Mouse (Mus musculus): ENCODE results near the gene Rps6kl1.
A peak's percentile ranks its signal among the peaks of the same experiment; 100 is the strongest.

Gene Rps6kl1

GRCm38 (mm10) chr12:85181475-85182344 lies 30.6 kb upstream of the Rps6kl1 start:
- no peak overlapping the region for H3K4me3 ChIP-seq (replicated peaks; ENCODE audit: low read length)
- H3K27me3 ChIP-seq (ENCODE audit: insufficient read depth, low read length) = peaks cover 91% of the 10 kb centered on the region
- H3K4me1 ChIP-seq (replicated peaks; ENCODE audit: low read depth, low read length) = peaks cover 20% of the 10 kb centered on the region
- H3K9me3 ChIP-seq (ENCODE audit: low read length) = no peaks in the 10 kb centered on the region; the same call in 1 of the 2 replicates
- TF ChIP-seq POU5F1 (IDR thresholded peaks at IDR 0.05; ENCODE audit: borderline replicate concordance, low read length) (no peak), NANOG (IDR thresholded peaks at IDR 0.05; ENCODE audit: borderline replicate concordance, low read length) (no peak), CTCF (conservative IDR thresholded peaks at IDR 0.05; ENCODE audit: low read length) (no peak)
- no peaks in the 10 kb centered on the region for H3K36me3 ChIP-seq (ENCODE audit: insufficient read depth, low read length)

- Histone ChIP-seq H3K4me3 (replicated peaks; ENCODE audit: low read length) (no peak overlapping the region), H3K27me3 (ENCODE audit: insufficient read depth, low read length) (peaks cover 95% of the 10 kb centered on the region), H3K9me3 (ENCODE audit: low read length) (no peaks in the 10 kb centered on the region), H3K36me3 (ENCODE audit: insufficient read depth, low read length) (no peaks in the 10 kb centered on the region), H3K4me1 (replicated peaks; ENCODE audit: low read depth, low read length) (peaks cover 40% of the 10 kb centered on the region)
- no peak for TF ChIP-seq POU5F1 (IDR thresholded peaks at IDR 0.05; ENCODE audit: borderline replicate concordance, low read length)
- TF ChIP-seq CTCF (conservative IDR thresholded peaks at IDR 0.05; ENCODE audit: low read length) = no peak
- no peak for TF ChIP-seq NANOG (IDR thresholded peaks at IDR 0.05; ENCODE audit: borderline replicate concordance, low read length)
Measured at GRCm38 (mm10) chr12:85178294-85178693, 27.2 kb upstream of the Rps6kl1 start.

- TF ChIP-seq NANOG (IDR thresholded peaks at IDR 0.05; ENCODE audit: borderline replicate concordance, low read length) (no peak), POU5F1 (IDR thresholded peaks at IDR 0.05; ENCODE audit: borderline replicate concordance, low read length) (no peak), CTCF (conservative IDR thresholded peaks at IDR 0.05; ENCODE audit: low read length) (no peak)
- peaks cover 94% of the 10 kb centered on the region for H3K27me3 ChIP-seq (ENCODE audit: insufficient read depth, low read length)
Measured at GRCm38 (mm10) chr12:85177740-85178239, 26.7 kb upstream of the Rps6kl1 start, which contains the start of gene Pgf. Gene Pgf (minus strand): TSS chr12:85177790.

GRCm38 (mm10) chr12:85176846-85177523 lies 25.9 kb upstream of the Rps6kl1 start:
- Histone ChIP-seq H3K36me3 (ENCODE audit: insufficient read depth, low read length) (no peaks in the 10 kb centered on the region), H3K9me3 (ENCODE audit: low read length) (no peaks in the 10 kb centered on the region), H3K27me3 (ENCODE audit: insufficient read depth, low read length) (peaks cover 89% of the 10 kb centered on the region), H3K4me3 (replicated peaks; ENCODE audit: low read length) (peak overlapping the region; percentile 62), H3K4me1 (replicated peaks; ENCODE audit: low read depth, low read length) (peaks cover 35% of the 10 kb centered on the region)
- no peak for TF ChIP-seq NANOG (IDR thresholded peaks at IDR 0.05; ENCODE audit: borderline replicate concordance, low read length)
- no peak for TF ChIP-seq POU5F1 (IDR thresholded peaks at IDR 0.05; ENCODE audit: borderline replicate concordance, low read length)
- no peak for TF ChIP-seq CTCF (conservative IDR thresholded peaks at IDR 0.05; ENCODE audit: low read length)

More at GRCm38 (mm10) chr12:85177740-85178239, 26.7 kb upstream of the Rps6kl1 start, which contains the start of gene Pgf:
- peaks cover 40% of the 10 kb centered on the region for H3K4me1 ChIP-seq (replicated peaks; ENCODE audit: low read depth, low read length)
- H3K4me3 ChIP-seq (replicated peaks; ENCODE audit: low read length) = peak within 1 kb of the TSS; percentile 62
- H3K9me3 ChIP-seq (ENCODE audit: low read length) = no peaks in the 10 kb centered on the region
- H3K36me3 ChIP-seq (ENCODE audit: insufficient read depth, low read length) = no peaks in the 10 kb centered on the region

- Histone ChIP-seq H3K36me3 (ENCODE audit: insufficient read depth, low read length) (no peaks in the 10 kb centered on the region), H3K27me3 (ENCODE audit: insufficient read depth, low read length) (peaks cover 88% of the 10 kb centered on the region), H3K4me3 (replicated peaks; ENCODE audit: low read length) (peak overlapping the region; percentile 39), H3K4me1 (replicated peaks; ENCODE audit: low read depth, low read length) (peaks cover 31% of the 10 kb centered on the region), H3K9me3 (ENCODE audit: low read length) (no peaks in the 10 kb centered on the region)
- TF ChIP-seq NANOG (IDR thresholded peaks at IDR 0.05; ENCODE audit: borderline replicate concordance, low read length) = no peak
- no peak for TF ChIP-seq POU5F1 (IDR thresholded peaks at IDR 0.05; ENCODE audit: borderline replicate concordance, low read length)
- no peak for TF ChIP-seq CTCF (conservative IDR thresholded peaks at IDR 0.05; ENCODE audit: low read length)
Measured at GRCm38 (mm10) chr12:85175926-85176845, 25.1 kb upstream of the Rps6kl1 start.

GRCm38 (mm10) chr12:85175087-85175675 lies 24.1 kb upstream of the Rps6kl1 start:
- Histone ChIP-seq H3K4me1 (replicated peaks; ENCODE audit: low read depth, low read length) (peaks cover 33% of the 10 kb centered on the region), H3K9me3 (ENCODE audit: low read length) (no peaks in the 10 kb centered on the region), H3K27me3 (ENCODE audit: insufficient read depth, low read length) (peaks cover 88% of the 10 kb centered on the region), H3K36me3 (ENCODE audit: insufficient read depth, low read length) (no peaks in the 10 kb centered on the region), H3K4me3 (replicated peaks; ENCODE audit: low read length) (peak overlapping the region; percentile 39; the same call in 1 of the 2 replicates)
- no peak for TF ChIP-seq POU5F1 (IDR thresholded peaks at IDR 0.05; ENCODE audit: borderline replicate concordance, low read length)
- no peak for TF ChIP-seq NANOG (IDR thresholded peaks at IDR 0.05; ENCODE audit: borderline replicate concordance, low read length)
- TF ChIP-seq CTCF (conservative IDR thresholded peaks at IDR 0.05; ENCODE audit: low read length) = no peak

GRCm38 (mm10) chr12:85174016-85174415 lies 23.0 kb upstream of the Rps6kl1 start:
- 0 out of 2 replicates have a peak, but pooled peaks cover 4% of the 10 kb centered on the region for H3K9me3 ChIP-seq (ENCODE audit: low read length)
- H3K27me3 ChIP-seq (ENCODE audit: insufficient read depth, low read length) = peaks cover 85% of the 10 kb centered on the region
- no peaks in the 10 kb centered on the region for H3K36me3 ChIP-seq (ENCODE audit: insufficient read depth, low read length)
- peaks cover 43% of the 10 kb centered on the region for H3K4me1 ChIP-seq (replicated peaks; ENCODE audit: low read depth, low read length)
- H3K4me3 ChIP-seq (replicated peaks; ENCODE audit: low read length) = no peak overlapping the region
- TF ChIP-seq POU5F1 (IDR thresholded peaks at IDR 0.05; ENCODE audit: borderline replicate concordance, low read length) (no peak), NANOG (IDR thresholded peaks at IDR 0.05; ENCODE audit: borderline replicate concordance, low read length) (no peak), CTCF (conservative IDR thresholded peaks at IDR 0.05; ENCODE audit: low read length) (no peak)
